Mouse (Mus musculus) adrenal gland, adult 18-20 months (tissue): ENCODE results near the gene Prr14l. TPM values are rescaled to one million over a fixed set of nuclear protein-coding genes. Genes with fewer than 3 reads are reported as not detected.

Experiments
- DNase-seq, 2 experiments: peaks; one replicate each; pipeline ENCODE4 v3.0.0; 2021 to 2022; ENCODE audit warnings: low spot score in 2 of 2
- total RNA-seq, 2 experiments: library from RNA; stranded (reverse); gene quantifications; 1 replicate in 1 of 2; 2 replicates in 1 of 2; pipeline ENCODE4 v1.2.3; 2021

Prr14l gene
- total RNA-seq, 2 experiments from 2014 or later, result 27.5 to 34.5 TPM

DNA sequence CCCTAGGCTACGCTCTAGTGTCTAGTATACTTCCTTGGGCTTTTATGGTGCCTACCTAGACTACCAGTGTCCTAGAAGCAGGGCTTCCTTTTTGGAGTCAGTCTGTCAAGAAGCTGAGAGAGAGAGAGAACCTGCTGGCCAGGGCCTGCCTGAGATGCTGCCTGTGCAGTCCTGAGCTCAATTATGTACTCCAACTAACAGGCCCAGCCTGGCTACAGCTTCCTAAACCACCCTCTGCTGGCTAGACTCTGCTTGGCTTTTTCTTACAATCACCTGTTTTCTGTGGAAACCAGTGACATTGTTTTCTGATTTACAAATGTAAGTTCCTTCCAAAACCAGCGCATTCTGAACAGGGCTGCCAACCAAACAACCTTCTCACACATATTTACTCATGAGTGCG is 113.9 kb downstream of the Prr14l start:
- DNase-seq, result no peak

Other genes with a start within 250 kb of the Prr14l start
- gene Yes1, start 243.1 kb downstream of the Prr14l start, total RNA-seq, result 10 to 100 TPM; 32.7 to 44.0 TPM
- gene Pisd, start 68.6 kb downstream of the Prr14l start, total RNA-seq, result 10 to 100 TPM; 62.7 to 63.9 TPM
- gene Gm20671, start 27.1 kb downstream of the Prr14l start, total RNA-seq, result not detected
- 10 to 100 TPM; 22.1 to 30.9 TPM for gene Depdc5, start 9.4 kb upstream of the Prr14l start, total RNA-seq
- gene Ywhah, start 164.6 kb upstream of the Prr14l start, total RNA-seq, result 100 to 1,000 TPM; 183 to 185 TPM
- not detected for gene Slc5a1, start 250.0 kb upstream of the Prr14l start, total RNA-seq